ENCODE assay signal across 13 mouse cellular contexts in the genomic region with DNA sequence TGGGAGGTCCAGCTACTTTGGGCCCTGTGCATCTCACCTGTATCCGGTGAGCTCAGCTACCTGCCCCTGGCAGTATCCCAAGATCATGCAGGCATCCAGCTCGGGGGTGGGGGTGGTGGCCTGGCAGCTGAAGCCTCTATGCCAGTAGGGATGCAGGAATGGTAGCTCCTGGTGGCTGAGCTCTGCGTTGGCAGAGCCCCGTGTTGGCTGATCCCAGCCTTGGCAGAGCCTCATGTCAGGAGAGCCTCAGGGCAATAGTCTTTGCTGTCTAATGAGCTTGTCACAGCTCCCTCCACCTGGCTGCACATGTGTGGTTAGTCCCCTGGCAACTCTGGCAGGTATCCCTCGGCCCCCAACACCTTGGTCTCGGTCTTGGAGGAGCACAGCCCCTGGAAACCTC.
A peak's percentile ranks its signal among the peaks of the same experiment; 100 is the strongest.
DNase-seq lines count a peak whose midpoint lies in the region; ATAC-seq and TF ChIP-seq lines count a peak whose summit lies in the region.
"Had no signal": no experiment of that assay in that cellular context is flagged by ENCODE, and none has a peak within 500 bp of the region (broad histone marks: within the 10 kb centered on the region; RNA-seq: fewer than 3 reads in every experiment).

No protein-coding gene starts in this region.

- 83% methylated on average over 6 of the region's 6 CpGs for WGBS in midbrain, embryonic 10.5 days
- WGBS in midbrain, embryonic 11.5 days: 80% methylated on average over 6 of the region's 6 CpGs
- WGBS in hindbrain, embryonic 15.5 days: 61% methylated on average over 6 of the region's 6 CpGs
- whole genome bisulfite sequencing in midbrain, postnatal 0 days: 61% methylated on average over 6 of the region's 6 CpGs

- peaks cover 82% of the 10 kb centered on the region for H3K27me3 ChIP-seq in midbrain, embryonic 10.5 days (ENCODE audit: low read depth, poor library complexity, severe bottlenecking)
- peaks cover 7% of the 10 kb centered on the region; the same call in 1 of the 2 replicates for H3K27me3 ChIP-seq in midbrain, embryonic 11.5 days (ENCODE audit: control insufficient read depth, insufficient read depth, low read length)
- H3K27me3 ChIP-seq in hindbrain, embryonic 15.5 days: peaks cover 12% of the 10 kb centered on the region; the same call in 1 of the 2 replicates
- H3K27me3 ChIP-seq in midbrain, postnatal 0 days (ENCODE audit: insufficient read depth, low read length): peaks cover 12% of the 10 kb centered on the region

- no peak overlapping the region for H3K9ac ChIP-seq in midbrain, embryonic 11.5 days (ENCODE audit: low read length)
- H3K9ac ChIP-seq in hindbrain, embryonic 15.5 days: no peak overlapping the region
- H3K9ac ChIP-seq in midbrain, postnatal 0 days (replicated peaks; ENCODE audit: low read length, poor library complexity, severe bottlenecking): no peak overlapping the region

- H3K4me1 ChIP-seq in midbrain, embryonic 10.5 days: peaks cover 59% of the 10 kb centered on the region
- H3K4me1 ChIP-seq in midbrain, embryonic 11.5 days (ENCODE audit: control insufficient read depth, insufficient read depth, low read length): peaks cover 34% of the 10 kb centered on the region
- H3K4me1 ChIP-seq in hindbrain, embryonic 15.5 days (replicated peaks): peaks cover 30% of the 10 kb centered on the region
- H3K4me1 ChIP-seq in midbrain, postnatal 0 days (ENCODE audit: insufficient read depth, low read length): peaks cover 21% of the 10 kb centered on the region

- ATAC-seq in midbrain, embryonic 11.5 days (ENCODE audit: low FRiP score): no peak; the same call in 1 of the 2 replicates
- peak; percentile 43; the same call in 1 of the 2 replicates for ATAC-seq in hindbrain, embryonic 15.5 days (ENCODE audit: low FRiP score, low read depth)
- ATAC-seq in midbrain, postnatal 0 days (ENCODE audit: low FRiP score): no peak
- ATAC-seq: intestine, postnatal 0 days; Patski had no signal

- H3K9me3 ChIP-seq in midbrain, embryonic 10.5 days (replicated peaks): no peaks in the 10 kb centered on the region
- no peaks in the 10 kb centered on the region for H3K9me3 ChIP-seq in midbrain, embryonic 11.5 days (ENCODE audit: control insufficient read depth, low read length)
- H3K9me3 ChIP-seq in hindbrain, embryonic 15.5 days: no peaks in the 10 kb centered on the region
- H3K9me3 ChIP-seq in midbrain, postnatal 0 days (ENCODE audit: low read length): no peaks in the 10 kb centered on the region

- no peak for DNase-seq in midbrain, embryonic 10.5 days (ENCODE audit: low spot score)
- no peak for DNase-seq in midbrain, embryonic 11.5 days (ENCODE audit: low spot score, missing footprints)
- peak; percentile 54 to 61 for DNase-seq in cerebellum, postnatal 25 days
- no peak for DNase-seq in midbrain, postnatal 0 days (ENCODE audit: low spot score)
- DNase-seq in retina, embryonic 14.5 days (ENCODE audit: low spot score): no peak
- DNase-seq in spleen, postnatal 4 days (ENCODE audit: low spot score in 2 of 2): no peak
- no peak for DNase-seq in urinary bladder, postnatal 25 days (ENCODE audit: low spot score)
- DNase-seq: adrenal gland, adult 2 months; heart, adult 18-20 months; lung, postnatal 10 days had no signal

- H3K4me3 ChIP-seq in midbrain, embryonic 10.5 days: no peak overlapping the region
- no peak overlapping the region for H3K4me3 ChIP-seq in midbrain, embryonic 11.5 days (ENCODE audit: low read depth, low read length)
- no peak overlapping the region for H3K4me3 ChIP-seq in hindbrain, embryonic 15.5 days
- H3K4me3 ChIP-seq in midbrain, postnatal 0 days (ENCODE audit: low read depth, low read length): no peak overlapping the region

- no peak overlapping the region for H3K4me2 ChIP-seq in midbrain, embryonic 11.5 days
- H3K4me2 ChIP-seq in hindbrain, embryonic 15.5 days: no peak overlapping the region
- H3K4me2 ChIP-seq in midbrain, postnatal 0 days (ENCODE audit: low read depth, low read length, poor library complexity, severe bottlenecking): no peak overlapping the region

- TF ChIP-seq CTCF in midbrain, postnatal 0 days (IDR thresholded peaks at IDR 0.05): peak; percentile 11

- H3K36me3 ChIP-seq in midbrain, embryonic 10.5 days: no peaks in the 10 kb centered on the region
- H3K36me3 ChIP-seq in midbrain, embryonic 11.5 days (ENCODE audit: control insufficient read depth, insufficient read depth, low read length): no peaks in the 10 kb centered on the region
- H3K36me3 ChIP-seq in hindbrain, embryonic 15.5 days: no peaks in the 10 kb centered on the region
- H3K36me3 ChIP-seq in midbrain, postnatal 0 days (ENCODE audit: insufficient read depth, low read length): no peaks in the 10 kb centered on the region

- H3K27ac ChIP-seq in midbrain, embryonic 10.5 days (replicated peaks): 0 out of 2 replicates have a peak overlapping the region, but pooled peaks have one; percentile 14
- no peak overlapping the region for H3K27ac ChIP-seq in midbrain, embryonic 11.5 days (ENCODE audit: low read depth, low read length)
- no peak overlapping the region for H3K27ac ChIP-seq in hindbrain, embryonic 15.5 days (replicated peaks)
- H3K27ac ChIP-seq in midbrain, postnatal 0 days (ENCODE audit: low read depth, low read length): no peak overlapping the region; the same call in 1 of the 2 replicates

Comparison
In these comparisons a context has a peak if more than half of its experiments do, and no peak if none do; other contexts are left out.
1. DNase-seq: peak in cerebellum, postnatal 25 days (2 of 2); none in midbrain, embryonic 10.5 days (single experiment), midbrain, embryonic 11.5 days (single experiment), midbrain, postnatal 0 days (single experiment), retina, embryonic 14.5 days (single experiment), spleen, postnatal 4 days (0 of 2) and urinary bladder, postnatal 25 days (single experiment).